Mouse (Mus musculus) hindbrain, embryonic 10.5 days (tissue): ENCODE measurements around the gene Nr1h3. TPM values are rescaled to one million over a fixed set of nuclear protein-coding genes. Genes with fewer than 3 reads are reported as not detected.
"Not testable (repeated sequence)": the region's sequence is repeated elsewhere in the genome, so short reads cannot be mapped to it uniquely, and the experiment has no call there.

Experiments
- DNase-seq: peaks from one replicate; pipeline ENCODE4 v3.0.0-alpha.2; 2017; ENCODE audit warnings: low spot score
- H3K27ac ChIP-seq: fragments of 300-500 bp; sonication (generic); 2 replicates; pipeline ENCODE4 v1.5.1; 2016; ENCODE audit warnings: mild to moderate bottlenecking, moderate library complexity
- H3K27me3 ChIP-seq: fragments of 300-500 bp; sonication (generic); 2 replicates; pipeline ENCODE4 v1.6.1; 2016; ENCODE audit warnings: mild to moderate bottlenecking; ENCODE audit not compliant: poor library complexity, insufficient read depth, severe bottlenecking
- H3K36me3 ChIP-seq: fragments of 300-500 bp; sonication (generic); 2 replicates; pipeline ENCODE4 v1.6.1; 2016; ENCODE audit warnings: mild to moderate bottlenecking, moderate library complexity
- H3K4me1 ChIP-seq: fragments of 300-500 bp; sonication (generic); replicated peaks from 2 replicates; pipeline ENCODE4 v1.6.1; 2016; ENCODE audit warnings: mild to moderate bottlenecking
- H3K4me3 ChIP-seq: fragments of 300-500 bp; sonication (generic); 2 replicates; pipeline ENCODE4 v1.5.1; 2016; ENCODE audit warnings: mild to moderate bottlenecking, moderate library complexity
- H3K9me3 ChIP-seq: fragments of 300-500 bp; sonication (generic); 2 replicates; pipeline ENCODE4 v1.6.1; 2016; ENCODE audit warnings: mild to moderate bottlenecking, moderate library complexity
- WGBS: fragments of 180-500 bp; shearing (Covaris S2); methylation state at CpG from one replicate; pipeline ENCODE4 v1.1.7; 2016; 5-methylcytosine and 5-hydroxymethylcytosine counted together
- polyA plus RNA-seq: library from polyadenylated mRNA; unstranded; fragments of >200 nt; fragmentation: Nextera tagmentation; extraction: Ambion mirVana; gene quantifications from 2 replicates; pipeline ENCODE4 v1.2.1, GENCODE M21; 2016

Nr1h3 gene
- 2.0 and 2.1 TPM in 2 replicates for polyA plus RNA-seq

GRCm38 (mm10) chr2:91202222-91202971 is at the start of gene Nr1h3, which contains the start of gene Acp2:
Gene Nr1h3, minus strand, starts transcription at chr2:91202834.
Gene Acp2, plus strand, starts transcription at chr2:91202885.
- 5% methylated on average over 28 of the region's 28 CpGs for WGBS
- Histone ChIP-seq H3K9me3 (no peaks in the 10 kb centered on the region), H3K4me3 (peak within 1 kb of the TSS; percentile 81), H3K27me3 (no peaks in the 10 kb centered on the region), H3K36me3 (peaks cover 33% of the 10 kb centered on the region), H3K27ac (peak within 1 kb of the TSS; percentile 92), H3K4me1 (peaks cover 25% of the 10 kb centered on the region)
- DNase-seq = peak; percentile 97

DNA sequence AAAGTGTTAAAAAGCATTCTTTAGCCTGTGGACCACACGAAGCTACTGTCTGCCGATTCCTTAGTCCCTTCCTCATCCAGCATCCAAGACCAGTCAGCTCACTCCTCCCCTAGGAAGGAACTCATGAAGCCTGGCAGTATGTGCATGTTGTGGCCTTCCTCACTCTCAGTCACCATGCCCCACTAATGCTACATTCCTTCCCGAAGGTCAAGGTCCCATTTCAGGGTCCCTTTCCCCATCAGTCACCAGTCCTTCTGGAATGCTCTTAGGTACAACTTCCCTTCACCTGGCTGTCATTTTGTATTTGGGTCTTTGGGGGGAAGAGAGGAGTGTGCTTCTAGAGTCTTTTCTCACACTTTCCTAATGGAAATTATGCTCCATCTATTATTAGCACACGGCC is 49.4 kb upstream of the Nr1h3 start:
- no peaks in the 10 kb centered on the region for H3K36me3 ChIP-seq
- no peak for DNase-seq
- H3K9me3 ChIP-seq = no peaks in the 10 kb centered on the region
- peaks cover 26% of the 10 kb centered on the region for H3K4me1 ChIP-seq
- H3K27ac ChIP-seq = no peak overlapping the region
- WGBS = 82% methylated on average over 4 of the region's 4 CpGs
- H3K4me3 ChIP-seq = no peak overlapping the region
- H3K27me3 ChIP-seq = peaks cover 38% of the 10 kb centered on the region

DNA sequence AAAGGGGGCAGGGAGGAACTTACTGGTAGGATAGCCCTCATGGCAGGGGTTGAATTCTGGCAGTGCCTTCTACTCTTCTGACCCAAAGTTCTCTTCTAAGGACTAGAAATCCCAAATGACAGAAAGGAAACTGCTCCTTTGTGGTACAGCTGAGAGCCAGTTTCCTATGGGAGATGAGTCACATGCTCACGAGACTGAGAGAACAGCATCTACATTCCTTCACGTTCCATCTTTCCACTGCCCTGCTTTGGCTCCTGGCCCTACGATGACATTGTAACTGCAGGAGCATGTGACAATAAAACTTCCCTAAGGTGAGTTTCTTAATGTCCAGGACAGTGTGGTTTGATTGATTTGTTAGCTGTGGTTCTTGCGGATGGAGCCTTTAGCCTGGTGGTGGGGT is 45.7 kb upstream of the Nr1h3 start:
- DNase-seq = no peak
- Histone ChIP-seq H3K9me3 (no peaks in the 10 kb centered on the region), H3K27me3 (peaks cover 12% of the 10 kb centered on the region), H3K4me3 (no peak overlapping the region), H3K4me1 (peaks cover 3% of the 10 kb centered on the region; the same call in 1 of the 2 replicates), H3K27ac (no peak overlapping the region), H3K36me3 (no peaks in the 10 kb centered on the region)
- 84% methylated on average over 4 of the region's 4 CpGs for WGBS

DNA sequence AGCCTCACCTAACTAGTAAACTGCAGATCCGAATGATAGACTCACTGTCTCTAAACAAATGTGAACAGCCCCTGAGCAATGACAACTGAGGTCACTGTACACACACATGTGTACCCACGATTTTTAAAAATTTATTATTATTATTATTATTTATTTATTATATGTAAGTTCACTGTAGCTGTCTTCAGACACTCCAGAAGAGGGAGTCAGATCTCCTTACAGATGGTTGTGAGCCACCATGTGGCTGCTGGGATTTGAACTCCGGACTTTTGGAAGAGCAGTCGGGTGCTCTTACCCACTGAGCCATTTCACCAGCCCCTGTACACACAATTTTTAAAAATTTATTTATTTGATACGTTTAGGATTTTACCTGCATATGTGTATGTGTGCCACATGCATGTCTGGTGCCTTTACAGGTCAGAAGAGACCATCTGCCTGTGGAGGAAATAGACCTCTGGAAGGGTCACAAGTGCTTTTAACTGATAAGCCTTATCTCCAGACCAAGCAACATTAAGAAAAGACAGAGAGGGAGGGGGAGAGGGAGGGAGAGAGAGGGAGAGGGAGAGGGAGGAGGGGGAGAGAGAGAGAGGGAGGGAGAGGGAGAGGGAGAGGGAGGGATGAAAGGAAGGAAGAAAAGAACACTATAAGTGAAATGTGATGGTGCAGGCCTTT is 42.1 kb upstream of the Nr1h3 start:
- no peaks in the 10 kb centered on the region for H3K9me3 ChIP-seq
- H3K4me3 ChIP-seq = no peak overlapping the region
- 82% methylated on average over 5 of the region's 5 CpGs for WGBS
- peaks cover 4% of the 10 kb centered on the region; the same call in 1 of the 2 replicates for H3K36me3 ChIP-seq
- H3K27me3 ChIP-seq = no peaks in the 10 kb centered on the region
- peaks cover 5% of the 10 kb centered on the region; the same call in 1 of the 2 replicates for H3K4me1 ChIP-seq
- no peak for DNase-seq
- no peak overlapping the region for H3K27ac ChIP-seq

- Histone ChIP-seq H3K9me3 (no peaks in the 10 kb centered on the region), H3K27ac (peak overlapping the region; percentile 50; the same call in 1 of the 2 replicates), H3K27me3 (no peaks in the 10 kb centered on the region), H3K4me1 (peaks cover 5% of the 10 kb centered on the region; the same call in 1 of the 2 replicates), H3K36me3 (peaks cover 4% of the 10 kb centered on the region; the same call in 1 of the 2 replicates), H3K4me3 (no peak overlapping the region)
- DNase-seq = no peak
- 59% methylated on average over 3 of the region's 3 CpGs for WGBS
These were observed 40.8 kb upstream of the Nr1h3 start for GRCm38 (mm10) chr2:91243416-91243815.

- 81% methylated on average over 5 of the region's 5 CpGs for WGBS
- peaks cover 4% of the 10 kb centered on the region; the same call in 1 of the 2 replicates for H3K36me3 ChIP-seq
- H3K27me3 ChIP-seq = no peaks in the 10 kb centered on the region
- H3K4me1 ChIP-seq = peaks cover 8% of the 10 kb centered on the region; the same call in 1 of the 2 replicates
- no peaks in the 10 kb centered on the region for H3K9me3 ChIP-seq
- H3K27ac ChIP-seq = no peak overlapping the region
- no peak for DNase-seq
- H3K4me3 ChIP-seq = no peak overlapping the region
These were observed 39.9 kb upstream of the Nr1h3 start for GRCm38 (mm10) chr2:91242547-91242946.

DNA sequence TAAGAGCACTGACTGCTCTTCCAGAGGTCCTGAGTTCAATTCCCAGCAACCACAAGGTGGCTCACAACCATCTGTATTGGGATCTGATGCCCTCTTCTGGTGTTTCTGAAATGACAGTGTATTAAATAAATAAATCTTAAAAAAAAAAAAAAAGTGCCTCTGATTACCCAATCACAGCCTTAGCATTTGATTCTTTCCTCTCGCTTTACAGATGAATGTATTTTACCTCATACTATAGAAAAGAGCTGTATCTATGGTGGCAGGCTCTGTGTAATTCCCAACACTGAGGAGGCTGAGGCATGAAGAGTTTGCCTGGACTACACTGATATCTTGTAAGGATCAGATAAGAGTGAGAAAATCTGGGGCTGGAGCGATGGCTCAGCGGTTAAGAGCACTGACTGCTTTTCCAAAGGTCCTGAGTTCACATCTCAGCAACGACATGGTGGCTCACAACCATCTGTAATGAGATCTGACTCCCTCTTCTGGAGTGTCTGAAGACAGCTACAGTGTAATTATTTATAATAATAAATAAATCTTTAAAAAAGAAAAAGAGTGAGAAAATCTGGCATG is 35.0 kb upstream of the Nr1h3 start:
- H3K9me3 ChIP-seq, DNase-seq, H3K27me3 ChIP-seq: not testable (repeated sequence)
- 28% methylated on average over 4 of the region's 4 CpGs for WGBS
- peak overlapping the region; percentile 56 for H3K4me3 ChIP-seq
- H3K27ac ChIP-seq = peak overlapping the region; percentile 88
- peaks cover 11% of the 10 kb centered on the region for H3K4me1 ChIP-seq
- peaks cover 12% of the 10 kb centered on the region; the same call in 1 of the 2 replicates for H3K36me3 ChIP-seq

GRCm38 (mm10) chr2:91236601-91237510 is 34.2 kb upstream of the Nr1h3 start, which contains the start of gene Ddb2:
Gene Ddb2, minus strand, starts transcription at chr2:91236982.
- Histone ChIP-seq H3K9me3 (no peaks in the 10 kb centered on the region), H3K27ac (peak within 1 kb of the TSS; percentile 88), H3K4me3 (peak within 1 kb of the TSS; percentile 56), H3K4me1 (peaks cover 11% of the 10 kb centered on the region), H3K27me3 (no peaks in the 10 kb centered on the region), H3K36me3 (peaks cover 12% of the 10 kb centered on the region; the same call in 1 of the 2 replicates)
- peak; percentile 96 for DNase-seq
- WGBS = under 1% methylated on average over 48 of the region's 48 CpGs

DNA sequence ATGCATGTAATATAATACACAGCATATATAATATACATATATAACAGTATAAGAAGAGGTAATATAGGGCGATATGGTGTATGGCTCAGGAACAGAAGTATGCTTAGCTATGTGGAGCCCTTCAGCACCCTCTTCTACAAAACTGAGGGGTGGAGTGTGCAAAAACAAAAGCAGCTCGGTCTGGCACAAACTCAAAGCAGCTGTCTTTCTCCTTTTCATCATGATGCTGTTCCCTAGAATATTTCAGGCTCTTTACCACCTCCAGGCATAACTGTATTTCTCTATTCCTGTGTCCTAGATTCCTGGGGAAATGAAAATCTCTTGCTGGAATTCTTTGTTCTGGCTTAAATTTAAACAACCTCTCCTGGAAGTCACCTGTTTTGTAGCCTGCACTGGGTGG is 27.1 kb upstream of the Nr1h3 start:
- Histone ChIP-seq H3K9me3 (no peaks in the 10 kb centered on the region), H3K27ac (no peak overlapping the region), H3K4me3 (no peak overlapping the region), H3K27me3 (no peaks in the 10 kb centered on the region), H3K4me1 (no peaks in the 10 kb centered on the region), H3K36me3 (0 out of 2 replicates have a peak, but pooled peaks cover 8% of the 10 kb centered on the region)
- DNase-seq = no peak
- WGBS = 79% methylated on average over 2 of the region's 2 CpGs

GRCm38 (mm10) chr2:91223614-91224013 is 21.0 kb upstream of the Nr1h3 start:
- Histone ChIP-seq H3K27me3 (no peaks in the 10 kb centered on the region), H3K4me3 (no peak overlapping the region), H3K4me1 (no peaks in the 10 kb centered on the region), H3K27ac (no peak overlapping the region), H3K36me3 (no peaks in the 10 kb centered on the region), H3K9me3 (no peaks in the 10 kb centered on the region)
- DNase-seq = no peak
- 88% methylated on average over 2 of the region's 2 CpGs for WGBS

GRCm38 (mm10) chr2:91220501-91220900 is 17.9 kb upstream of the Nr1h3 start:
- no peak for DNase-seq
- Histone ChIP-seq H3K27me3 (no peaks in the 10 kb centered on the region), H3K36me3 (peaks cover 23% of the 10 kb centered on the region), H3K9me3 (no peaks in the 10 kb centered on the region), H3K4me3 (no peak overlapping the region), H3K27ac (no peak overlapping the region), H3K4me1 (no peaks in the 10 kb centered on the region)
- WGBS = 91% methylated on average over 3 of the region's 3 CpGs

GRCm38 (mm10) chr2:91217032-91217431 is 14.4 kb upstream of the Nr1h3 start:
- Histone ChIP-seq H3K4me3 (no peak overlapping the region), H3K36me3 (peaks cover 57% of the 10 kb centered on the region), H3K27me3 (no peaks in the 10 kb centered on the region), H3K4me1 (no peaks in the 10 kb centered on the region), H3K9me3 (no peaks in the 10 kb centered on the region), H3K27ac (no peak overlapping the region)
- WGBS = 71% methylated on average over 4 of the region's 4 CpGs
- no peak for DNase-seq
